Mouse (Mus musculus): ENCODE results near the gene Taar8a. TPM values are rescaled to one million over a fixed set of nuclear protein-coding genes. Genes with fewer than 3 reads are reported as not detected.
"Not testable (repeated sequence)": the region's sequence is repeated elsewhere in the genome, so short reads cannot be mapped to it uniquely, and the experiment has no call there.

Taar8a gene
- not detected in 2 replicates for polyA plus RNA-seq (2015; fragmentation: Nextera tagmentation; extraction: Ambion mirVana)

DNA sequence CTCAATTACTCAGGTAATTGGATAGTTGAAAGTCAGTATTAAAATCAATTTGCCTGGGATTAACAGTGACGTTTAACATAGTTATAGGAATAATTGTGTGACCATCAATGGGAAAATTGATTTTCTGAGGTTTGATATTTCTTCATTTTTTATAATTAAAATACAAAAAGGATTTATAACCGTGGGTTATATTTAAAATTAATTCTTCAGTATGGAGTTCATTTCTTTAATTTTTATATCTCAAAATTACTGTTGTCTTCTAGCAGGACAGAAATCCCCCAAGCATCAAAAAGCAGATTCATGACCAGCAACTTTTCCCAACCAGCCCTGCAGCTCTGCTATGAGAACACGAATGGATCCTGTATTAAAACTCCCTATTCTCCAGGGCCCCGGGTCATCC, at the start of gene Taar8a:
TSS of gene Taar8a (plus strand) at position 301 of the 400 bp plus-strand sequence.
- H3K27me3 ChIP-seq; H3K9me3 ChIP-seq (replicated peaks); H3K4me2 ChIP-seq; H3K36me3 ChIP-seq (ENCODE audit: poor library complexity, severe bottlenecking); H3K4me3 ChIP-seq; ATAC-seq; H3K27ac ChIP-seq; H3K9ac ChIP-seq; H3K4me1 ChIP-seq: not testable (repeated sequence)
- 84% methylated on average over 2 of the region's 4 CpGs for WGBS

DNA sequence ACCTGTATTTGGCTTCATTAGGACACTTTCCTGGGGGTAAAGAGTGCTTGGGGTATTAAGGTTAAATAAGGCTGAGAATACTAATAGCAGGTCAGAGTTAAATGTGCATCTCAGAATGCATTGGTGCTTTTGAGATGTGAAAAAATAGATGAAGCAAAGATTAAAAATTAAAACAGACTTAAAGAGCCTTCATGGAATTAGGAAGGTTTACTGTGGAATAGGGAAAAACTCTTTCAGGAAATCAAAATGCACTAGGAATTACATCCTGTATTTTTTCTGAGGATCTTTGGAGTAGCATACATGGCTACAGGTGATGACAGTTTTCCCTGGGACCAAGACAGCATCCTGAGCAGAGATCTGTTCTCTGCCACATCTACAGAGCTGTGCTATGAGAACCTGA, 49.4 kb upstream of the Taar8a start, which contains the start of gene Taar7d:
TSS of gene Taar7d (plus strand) at position 301 of the 400 bp plus-strand sequence.
- H3K4me1 ChIP-seq: no peaks in the 10 kb centered on the region
- no peak for ATAC-seq
- H3K9ac ChIP-seq: no peak within 1 kb of the TSS
- no peak within 1 kb of the TSS for H3K4me3 ChIP-seq
- H3K27me3 ChIP-seq: no peaks in the 10 kb centered on the region
- H3K9me3 ChIP-seq (replicated peaks): no peaks in the 10 kb centered on the region
- H3K4me2 ChIP-seq: no peak within 1 kb of the TSS
- no peaks in the 10 kb centered on the region for H3K36me3 ChIP-seq (ENCODE audit: poor library complexity, severe bottlenecking)
- no peak within 1 kb of the TSS for H3K27ac ChIP-seq

DNA sequence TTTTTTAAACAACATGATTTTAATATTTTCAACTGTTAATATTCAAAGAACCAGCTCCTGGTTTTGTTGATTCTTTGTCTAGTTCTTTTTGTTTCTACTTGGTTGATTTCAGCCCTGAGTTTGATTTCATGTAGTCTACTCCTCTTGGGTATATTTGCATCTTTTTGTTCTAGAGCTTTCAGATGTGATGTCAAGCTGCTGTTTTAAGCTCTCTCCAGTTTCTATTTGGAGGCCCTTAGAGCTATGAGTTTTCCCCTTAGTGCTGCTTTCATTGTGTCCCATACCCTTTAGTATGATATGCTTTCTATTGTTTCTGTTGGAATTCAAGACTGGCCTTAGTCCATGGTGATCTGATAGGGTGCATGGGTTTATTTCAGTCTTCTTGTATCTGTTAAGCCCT, 45.0 kb upstream of the Taar8a start:
- H3K27me3 ChIP-seq: no peaks in the 10 kb centered on the region
- no peaks in the 10 kb centered on the region for H3K36me3 ChIP-seq (ENCODE audit: poor library complexity, severe bottlenecking)
- no peak overlapping the region for H3K27ac ChIP-seq
- no peak for ATAC-seq
- H3K9ac ChIP-seq: no peak overlapping the region
- H3K4me2 ChIP-seq: no peak overlapping the region
- H3K4me3 ChIP-seq: no peak overlapping the region
- no peaks in the 10 kb centered on the region for H3K9me3 ChIP-seq (replicated peaks)
- no peaks in the 10 kb centered on the region for H3K4me1 ChIP-seq

DNA sequence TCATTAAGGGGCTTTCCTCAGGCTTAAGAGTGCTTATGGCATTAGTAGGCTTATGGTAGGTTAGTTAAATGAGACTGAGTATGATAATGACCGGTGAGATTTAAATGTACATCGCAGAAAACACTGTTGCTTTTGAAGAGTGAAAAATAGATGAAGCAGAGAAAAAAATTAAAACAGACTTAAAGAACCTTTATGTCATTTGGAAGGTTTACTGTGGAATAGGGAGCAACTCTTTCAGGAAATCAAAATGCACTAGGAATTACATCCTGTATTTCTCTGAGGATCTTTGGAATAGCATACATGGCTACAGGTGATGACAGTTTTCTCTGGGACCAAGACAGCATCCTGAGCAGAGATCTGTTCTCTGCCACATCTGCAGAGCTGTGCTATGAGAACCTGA, 39.0 kb upstream of the Taar8a start, which contains the start of gene Taar7e:
TSS of gene Taar7e (plus strand) at position 301 of the 400 bp plus-strand sequence.
- H3K36me3 ChIP-seq (ENCODE audit: poor library complexity, severe bottlenecking): no peaks in the 10 kb centered on the region
- H3K27me3 ChIP-seq: no peaks in the 10 kb centered on the region
- no peaks in the 10 kb centered on the region for H3K4me1 ChIP-seq
- H3K4me3 ChIP-seq: no peak within 1 kb of the TSS
- no peak within 1 kb of the TSS for H3K4me2 ChIP-seq
- no peaks in the 10 kb centered on the region for H3K9me3 ChIP-seq (replicated peaks)
- H3K9ac ChIP-seq: no peak within 1 kb of the TSS
- no peak within 1 kb of the TSS for H3K27ac ChIP-seq
- ATAC-seq: no peak
- WGBS: 84% methylated on average over 2 of the region's 2 CpGs

DNA sequence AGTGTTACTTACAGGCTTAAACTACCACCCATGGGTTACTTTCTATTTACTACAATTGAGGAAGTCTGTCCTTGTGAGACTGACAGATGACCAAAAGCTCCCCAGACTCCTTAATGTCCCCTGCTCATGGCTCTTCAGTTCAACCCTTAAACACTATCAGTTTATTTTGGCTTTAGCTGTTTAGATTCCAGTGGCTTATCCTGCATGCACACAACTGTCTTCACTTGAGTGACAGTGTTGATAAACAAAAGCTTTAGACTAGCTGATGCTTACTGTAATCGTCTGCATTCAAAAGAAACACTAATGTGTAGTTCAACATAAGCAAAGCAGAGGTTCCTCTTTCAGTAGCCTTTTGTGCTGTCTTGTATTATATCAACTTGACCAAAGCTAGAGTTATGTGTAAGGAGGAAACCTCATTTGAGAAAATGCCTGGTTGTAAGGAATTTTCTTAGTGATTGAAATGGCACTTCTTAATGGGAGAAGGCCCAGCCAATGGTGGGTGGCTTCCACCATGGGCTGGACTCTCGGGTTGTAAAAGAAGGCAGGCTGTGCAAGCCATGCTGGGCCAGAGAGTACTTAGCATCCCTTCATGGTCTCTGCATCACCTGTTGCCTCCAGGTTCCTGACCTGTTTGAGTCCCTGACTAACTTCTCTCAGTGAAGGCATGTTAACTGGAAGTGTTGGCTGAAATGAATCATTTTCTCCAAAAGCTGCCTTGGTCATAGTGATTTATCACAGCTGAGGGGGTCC, 36.0 kb upstream of the Taar8a start:
- H3K27ac ChIP-seq: no peak overlapping the region
- no peak for ATAC-seq
- H3K9ac ChIP-seq: no peak overlapping the region
- no peaks in the 10 kb centered on the region for H3K9me3 ChIP-seq (replicated peaks)
- H3K36me3 ChIP-seq (ENCODE audit: poor library complexity, severe bottlenecking): no peaks in the 10 kb centered on the region
- H3K4me1 ChIP-seq: no peaks in the 10 kb centered on the region
- 52% methylated on average over 2 of the region's 2 CpGs for WGBS
- H3K4me3 ChIP-seq: no peak overlapping the region
- no peak overlapping the region for H3K4me2 ChIP-seq
- H3K27me3 ChIP-seq: no peaks in the 10 kb centered on the region

DNA sequence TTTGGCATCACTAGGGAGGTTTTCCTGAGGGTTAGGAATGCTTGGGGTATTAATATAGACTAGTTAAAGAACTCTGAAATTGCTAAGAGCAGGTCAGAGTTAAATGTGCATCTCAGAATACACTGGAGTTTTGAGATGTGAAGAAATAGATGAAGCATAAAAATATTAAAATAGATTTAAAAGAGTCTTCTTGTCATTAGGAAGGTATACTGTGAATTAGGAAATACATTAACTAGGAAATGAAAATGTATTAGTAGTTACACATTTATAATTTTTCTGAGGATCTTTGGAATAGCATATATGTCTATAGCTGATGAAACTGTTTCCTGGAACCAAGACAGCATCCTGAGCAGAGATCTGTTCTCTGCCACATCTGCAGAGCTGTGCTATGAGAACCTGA, 27.1 kb upstream of the Taar8a start, which contains the start of gene Taar7f:
TSS of gene Taar7f (plus strand) at position 301 of the 400 bp plus-strand sequence.
- Histone ChIP-seq H3K4me3 (no peak within 1 kb of the TSS), H3K36me3 (ENCODE audit: poor library complexity, severe bottlenecking) (no peaks in the 10 kb centered on the region), H3K4me2 (no peak within 1 kb of the TSS), H3K9me3 (replicated peaks) (no peaks in the 10 kb centered on the region), H3K27me3 (no peaks in the 10 kb centered on the region), H3K27ac (no peak within 1 kb of the TSS), H3K9ac (no peak within 1 kb of the TSS), H3K4me1 (no peaks in the 10 kb centered on the region)
- ATAC-seq: no peak

DNA sequence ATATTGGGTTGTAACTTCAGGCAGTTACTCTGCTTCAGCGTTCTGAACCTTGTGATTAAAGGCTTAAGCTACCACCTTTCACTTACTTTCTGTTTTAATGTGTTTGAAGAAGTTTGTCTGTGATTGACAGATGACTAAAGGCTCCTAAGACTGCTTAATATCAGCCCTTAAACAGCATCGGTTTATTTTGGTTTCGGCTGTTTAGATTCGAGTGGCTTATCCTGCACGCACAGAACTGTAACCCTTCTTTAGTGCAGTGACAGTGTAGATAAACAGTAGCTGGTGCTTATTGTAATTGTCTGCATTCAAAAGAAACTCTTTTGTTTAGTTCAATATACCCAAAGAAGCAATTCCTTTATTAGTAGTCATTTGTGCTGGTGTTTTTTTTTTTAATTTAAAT, 24.3 kb upstream of the Taar8a start:
- H3K9ac ChIP-seq: no peak overlapping the region
- no peak for ATAC-seq
- no peak overlapping the region for H3K4me2 ChIP-seq
- H3K4me3 ChIP-seq: no peak overlapping the region
- 58% methylated on average over 5 of the region's 5 CpGs for WGBS
- H3K36me3 ChIP-seq (ENCODE audit: poor library complexity, severe bottlenecking): no peaks in the 10 kb centered on the region
- H3K27me3 ChIP-seq: no peaks in the 10 kb centered on the region
- no peaks in the 10 kb centered on the region for H3K4me1 ChIP-seq
- no peaks in the 10 kb centered on the region for H3K9me3 ChIP-seq (replicated peaks)
- no peak overlapping the region for H3K27ac ChIP-seq

DNA sequence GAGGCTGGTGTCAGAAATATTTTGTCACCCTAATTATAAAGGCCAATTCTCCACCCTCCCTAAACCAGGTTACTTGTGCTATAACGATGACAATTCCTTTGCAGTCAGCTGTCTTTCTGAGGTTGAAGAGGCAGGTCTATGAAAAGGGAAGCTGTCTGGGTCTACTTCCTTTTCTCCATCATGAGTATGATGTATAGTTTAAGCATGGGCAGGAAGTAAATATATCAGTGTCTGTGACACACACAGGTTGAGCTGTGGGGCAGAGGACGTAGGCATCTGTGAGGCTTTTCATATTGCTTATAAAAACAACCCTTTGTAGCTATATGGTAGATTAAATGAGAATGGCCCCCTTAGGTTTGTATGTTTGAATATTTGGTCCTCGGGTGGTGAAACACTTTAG, 17.3 kb upstream of the Taar8a start:
- Histone ChIP-seq H3K27me3 (no peaks in the 10 kb centered on the region), H3K4me1 (no peaks in the 10 kb centered on the region), H3K36me3 (ENCODE audit: poor library complexity, severe bottlenecking) (no peaks in the 10 kb centered on the region), H3K4me2 (no peak overlapping the region), H3K27ac (no peak overlapping the region), H3K9me3 (replicated peaks) (no peaks in the 10 kb centered on the region), H3K9ac (no peak overlapping the region), H3K4me3 (no peak overlapping the region)
- no peak for ATAC-seq
- 85% methylated on average over 3 of the region's 3 CpGs for WGBS

DNA sequence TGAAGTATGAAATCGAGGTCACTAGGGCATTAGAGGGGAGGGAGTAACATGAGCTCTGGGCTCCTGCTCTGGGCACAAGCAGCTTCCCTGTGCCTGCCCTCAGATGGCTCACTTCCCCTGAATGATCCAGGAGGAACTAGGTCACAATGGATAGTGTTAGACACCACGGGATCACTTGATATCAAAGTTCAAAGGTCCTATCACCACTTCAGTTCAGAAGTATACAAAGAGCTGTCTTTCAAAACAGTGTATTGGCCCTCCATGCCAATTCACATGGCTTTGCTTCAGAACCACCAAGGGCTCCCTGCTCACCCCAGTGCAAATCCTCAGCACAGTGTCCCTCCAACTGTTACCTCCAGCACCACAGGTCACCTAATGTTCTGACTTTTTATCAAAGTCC, 1.5 kb upstream of the Taar8a start:
- H3K9me3 ChIP-seq (replicated peaks); H3K4me3 ChIP-seq; H3K27ac ChIP-seq; H3K4me1 ChIP-seq; H3K4me2 ChIP-seq; H3K36me3 ChIP-seq (ENCODE audit: poor library complexity, severe bottlenecking); H3K27me3 ChIP-seq; H3K9ac ChIP-seq; ATAC-seq: not testable (repeated sequence)
- 52% methylated on average over 2 of the region's 2 CpGs for WGBS

DNA sequence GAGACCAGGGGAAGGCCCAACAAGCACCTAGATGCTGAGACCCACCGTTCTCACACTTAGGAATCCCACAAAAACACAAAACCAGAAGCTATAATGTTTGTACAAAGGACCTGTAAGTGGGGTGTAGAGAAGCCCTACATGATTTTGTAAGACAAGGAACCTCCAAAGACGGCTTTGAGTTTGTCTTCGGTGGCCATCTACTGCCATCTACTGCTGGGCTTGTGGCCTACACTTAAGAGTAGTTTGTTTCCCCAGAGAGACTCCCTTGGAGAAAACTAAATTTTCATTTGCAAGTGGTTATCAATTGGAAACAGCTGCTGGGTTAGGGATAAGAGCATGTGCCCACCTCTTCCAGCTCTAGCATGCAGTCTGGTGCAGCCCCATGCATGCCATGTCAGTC, 3.9 kb downstream of the Taar8a start:
- peak; percentile 58 for ATAC-seq
- no peaks in the 10 kb centered on the region for H3K36me3 ChIP-seq (ENCODE audit: poor library complexity, severe bottlenecking)
- H3K4me1 ChIP-seq: no peaks in the 10 kb centered on the region
- H3K27ac ChIP-seq: no peak overlapping the region
- no peak overlapping the region for H3K4me2 ChIP-seq
- H3K4me3 ChIP-seq: no peak overlapping the region
- WGBS: 47% methylated on average over 3 of the region's 3 CpGs
- H3K9me3 ChIP-seq (replicated peaks): no peaks in the 10 kb centered on the region
- H3K27me3 ChIP-seq: no peaks in the 10 kb centered on the region
- no peak overlapping the region for H3K9ac ChIP-seq

DNA sequence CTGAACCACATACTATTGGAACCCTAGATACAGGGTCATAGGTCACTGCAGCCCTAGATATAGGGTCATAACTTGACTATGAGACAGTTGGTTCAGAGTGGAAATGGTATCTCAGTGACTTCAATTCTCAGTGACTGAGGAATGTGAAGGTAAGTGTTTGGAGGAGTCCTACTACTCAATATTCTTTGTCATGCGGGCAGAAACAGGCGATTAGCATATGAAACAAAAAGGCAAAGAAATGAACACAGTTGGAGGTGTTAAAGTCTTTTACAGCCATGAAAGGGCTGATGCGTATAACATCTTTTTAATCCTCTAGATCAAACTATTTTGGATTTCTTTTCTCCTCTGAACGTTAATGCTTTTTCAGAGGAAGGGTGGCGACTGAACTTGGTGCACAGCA, 9.6 kb downstream of the Taar8a start:
- Histone ChIP-seq H3K27me3 (no peaks in the 10 kb centered on the region), H3K4me3 (no peak overlapping the region), H3K4me2 (no peak overlapping the region), H3K4me1 (no peaks in the 10 kb centered on the region), H3K27ac (no peak overlapping the region), H3K9me3 (replicated peaks) (no peaks in the 10 kb centered on the region), H3K36me3 (ENCODE audit: poor library complexity, severe bottlenecking) (no peaks in the 10 kb centered on the region), H3K9ac (no peak overlapping the region)
- WGBS: 32% methylated on average over 5 of the region's 5 CpGs
- no peak for ATAC-seq

DNA sequence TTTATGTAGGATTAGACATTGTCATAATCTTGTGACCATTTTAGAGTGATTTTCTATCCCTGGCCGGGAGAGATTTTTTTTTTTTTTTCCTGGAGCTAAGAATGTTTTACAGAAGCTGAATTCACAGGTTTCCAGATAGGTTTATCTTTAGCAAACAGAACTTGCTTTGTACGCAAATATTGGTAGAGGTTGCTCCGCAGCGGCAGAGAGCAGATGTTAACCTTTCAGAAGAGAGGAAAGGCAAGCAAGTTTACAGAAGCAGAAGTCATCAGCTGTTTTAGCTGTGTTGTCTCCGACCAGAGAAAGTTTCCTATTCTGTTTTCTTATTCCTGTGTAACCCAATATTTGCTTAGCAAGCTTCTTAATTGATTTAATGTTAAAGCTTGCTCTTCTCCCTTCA, 10.3 kb downstream of the Taar8a start:
- 91% methylated on average over 5 of the region's 5 CpGs for WGBS
- Histone ChIP-seq H3K4me3 (no peak overlapping the region), H3K27ac (no peak overlapping the region), H3K4me2 (no peak overlapping the region), H3K4me1 (no peaks in the 10 kb centered on the region), H3K27me3 (no peaks in the 10 kb centered on the region), H3K9me3 (replicated peaks) (no peaks in the 10 kb centered on the region), H3K9ac (no peak overlapping the region), H3K36me3 (ENCODE audit: poor library complexity, severe bottlenecking) (no peaks in the 10 kb centered on the region)
- ATAC-seq: no peak

DNA sequence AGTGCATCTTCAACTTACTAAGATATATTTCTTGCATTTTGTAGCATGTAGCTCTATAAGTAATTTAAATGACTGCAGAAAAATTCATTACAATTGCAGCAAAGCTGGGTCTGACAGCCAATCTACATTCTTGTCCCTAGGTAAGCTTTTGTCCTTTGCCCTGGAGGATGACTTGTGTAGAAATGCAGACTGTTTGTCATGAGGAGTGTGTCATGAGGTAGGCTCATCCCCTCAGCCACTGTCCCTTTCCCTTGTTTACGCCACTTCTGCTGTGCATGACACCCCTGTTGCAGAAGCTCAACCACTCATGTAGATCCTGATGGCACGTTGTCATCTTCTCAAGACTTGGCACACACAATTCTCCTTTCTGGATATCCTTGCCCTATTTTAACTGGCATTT, 10.9 kb downstream of the Taar8a start:
- no peaks in the 10 kb centered on the region for H3K36me3 ChIP-seq (ENCODE audit: poor library complexity, severe bottlenecking)
- no peaks in the 10 kb centered on the region for H3K27me3 ChIP-seq
- H3K9ac ChIP-seq: no peak overlapping the region
- H3K4me1 ChIP-seq: no peaks in the 10 kb centered on the region
- H3K9me3 ChIP-seq (replicated peaks): no peaks in the 10 kb centered on the region
- no peak for ATAC-seq
- no peak overlapping the region for H3K27ac ChIP-seq
- H3K4me2 ChIP-seq: no peak overlapping the region
- 86% methylated on average over 2 of the region's 2 CpGs for WGBS
- H3K4me3 ChIP-seq: no peak overlapping the region
